Mouse (Mus musculus) adrenal gland, adult 18-20 months (tissue): ENCODE measurements around the gene C1s2. TPM values are rescaled to one million over a fixed set of nuclear protein-coding genes. Genes with fewer than 3 reads are reported as not detected.
"Not testable (repeated sequence)": the region's sequence is repeated elsewhere in the genome, so short reads cannot be mapped to it uniquely, and the experiment has no call there.

Source experiments
- DNase-seq, 2 experiments: peaks; one replicate each; pipeline ENCODE4 v3.0.0; 2021 to 2022; ENCODE audit warnings: low spot score in 2 of 2
- long read RNA-seq, 2 experiments: library from polyadenylated mRNA; stranded (forward); transcript quantifications; one replicate each; pipeline ENCODE4 v2.0.0; 2021
- total RNA-seq, 2 experiments: library from RNA; stranded (reverse); gene quantifications; 1 replicate in 1 of 2; 2 replicates in 1 of 2; pipeline ENCODE4 v1.2.3; 2021

The C1s2 gene
- 1 to 10 TPM; 2.0 to 2.8 TPM for total RNA-seq
- long read RNA-seq, experiment 1 = 0 reads
- long read RNA-seq, experiment 2 = 0 reads

GRCm38 (mm10) chr6:124635985-124636384 is at the start of gene C1s2:
Gene C1s2, minus strand, starts transcription at chr6:124636085.
- not testable (repeated sequence) for DNase-seq

DNA sequence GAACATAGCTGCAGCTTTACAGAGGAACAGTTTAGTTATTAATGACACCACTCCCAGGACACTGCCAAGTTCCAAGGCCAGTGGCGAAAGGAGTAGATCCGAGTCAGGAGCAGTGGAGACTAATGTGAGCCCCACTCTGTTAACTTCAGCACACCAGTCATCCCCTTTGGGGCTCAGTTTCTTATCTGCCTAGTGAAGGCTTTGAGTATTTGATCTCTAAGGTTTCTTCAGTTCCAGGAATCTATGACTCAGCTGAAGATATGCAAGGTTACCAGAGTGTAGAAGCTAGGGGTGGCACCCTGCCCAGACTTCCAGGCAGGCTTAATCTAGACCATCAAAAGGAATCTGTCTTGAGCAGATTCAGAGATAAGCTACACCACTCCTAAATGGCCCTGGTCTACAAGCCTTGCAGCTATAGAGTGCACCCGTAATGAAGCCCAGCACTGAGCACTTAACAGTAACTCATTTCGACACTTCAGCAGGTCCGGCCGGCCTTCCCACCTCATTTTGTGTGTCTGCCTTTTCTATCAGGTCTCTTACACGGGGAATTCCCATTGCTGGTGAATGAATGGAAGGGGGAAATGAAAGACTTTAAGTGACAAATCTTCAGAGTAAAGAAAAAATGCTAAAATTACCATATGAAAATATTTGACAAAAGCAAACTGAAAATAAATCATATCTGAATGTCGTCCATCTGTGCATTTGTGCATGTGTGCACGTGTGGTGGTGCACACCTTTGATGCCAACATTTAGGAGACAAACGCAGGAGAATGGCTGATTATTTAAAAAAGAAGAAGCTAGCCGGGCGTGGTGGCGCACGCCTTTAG is 47.9 kb upstream of the C1s2 start:
- peak; percentile 47 to 61 for DNase-seq

GRCm38 (mm10) chr6:124682291-124682690 is 46.4 kb upstream of the C1s2 start:
- DNase-seq = not testable (repeated sequence)

- no peak for DNase-seq
These were observed 43.6 kb upstream of the C1s2 start for GRCm38 (mm10) chr6:124679486-124679885.

DNA sequence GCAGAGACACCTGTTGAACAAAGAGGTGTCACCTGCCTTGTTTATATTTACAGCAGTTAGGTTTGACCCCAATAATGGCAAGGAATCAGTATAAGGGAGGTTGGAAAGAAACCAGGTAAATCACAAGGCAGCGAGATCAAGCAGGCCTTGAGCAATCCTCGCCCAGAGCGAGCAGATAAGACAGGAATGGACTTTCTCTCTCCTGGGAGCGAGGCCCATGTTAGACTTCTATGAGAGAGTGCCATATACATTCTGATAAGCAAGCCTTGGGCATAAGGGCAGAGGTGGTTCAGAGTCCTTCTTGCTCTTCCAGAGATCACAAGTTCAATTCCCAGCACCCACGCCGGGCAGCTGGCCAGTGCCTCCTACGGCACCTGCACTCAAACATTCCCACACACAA is 42.9 kb upstream of the C1s2 start:
- no peak for DNase-seq

- DNase-seq = no peak
These were observed 40.3 kb upstream of the C1s2 start for GRCm38 (mm10) chr6:124676171-124676570.

DNA sequence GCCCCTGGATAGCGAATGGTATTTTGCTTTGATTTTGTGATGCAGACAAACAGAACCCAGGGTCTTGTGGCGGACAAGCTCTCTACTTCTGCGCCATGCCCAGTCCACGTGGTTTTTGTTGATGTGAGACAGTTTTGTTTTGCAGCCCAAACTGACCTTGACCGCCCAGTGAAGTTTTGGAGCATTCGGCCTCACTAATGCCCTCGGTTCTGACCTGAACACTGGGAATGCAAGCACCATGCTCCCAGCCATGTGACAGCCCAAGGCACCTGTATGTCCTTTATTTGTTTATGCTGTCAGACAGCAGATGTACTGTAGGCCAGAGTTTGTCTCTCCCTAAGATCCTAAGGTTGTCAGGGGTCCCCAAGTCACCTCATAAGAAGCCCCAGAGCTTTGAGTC is 38.7 kb upstream of the C1s2 start:
- DNase-seq = no peak

- no peak for DNase-seq
These were observed 37.7 kb upstream of the C1s2 start for GRCm38 (mm10) chr6:124673619-124674018.

GRCm38 (mm10) chr6:124672100-124672499 is 36.2 kb upstream of the C1s2 start:
- no peak for DNase-seq

GRCm38 (mm10) chr6:124670281-124670900 is 34.5 kb upstream of the C1s2 start:
- DNase-seq = no peak

- no peak for DNase-seq
These were observed 33.5 kb upstream of the C1s2 start for GRCm38 (mm10) chr6:124669234-124669859.

DNA sequence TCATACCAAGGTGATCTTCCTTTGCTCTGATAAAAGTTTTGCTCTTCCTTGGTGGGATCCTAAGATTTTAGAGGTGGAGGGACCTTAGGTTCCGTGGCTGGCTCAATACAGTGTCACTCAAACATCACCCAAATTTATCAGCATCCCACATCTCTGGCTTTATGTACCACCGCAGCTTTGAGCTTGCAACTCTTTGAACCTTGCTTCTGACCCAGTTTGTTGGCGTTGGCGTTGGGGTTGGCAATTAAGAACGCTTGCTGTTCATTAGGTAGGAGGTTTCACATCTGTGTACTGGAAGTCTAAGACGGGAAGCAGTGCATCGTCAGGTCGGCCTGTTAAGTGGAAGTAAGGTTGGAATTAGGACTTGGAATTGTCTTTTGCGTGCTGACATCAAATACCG is 29.1 kb upstream of the C1s2 start:
- DNase-seq = no peak

- no peak for DNase-seq
These were observed 28.4 kb upstream of the C1s2 start for GRCm38 (mm10) chr6:124664256-124664655.

- no peak for DNase-seq
These were observed 27.5 kb upstream of the C1s2 start for GRCm38 (mm10) chr6:124663424-124663795.

- peak; percentile 97 to 98 for DNase-seq
These were observed 26.9 kb upstream of the C1s2 start, which contains the start of gene Lpcat3 for GRCm38 (mm10) chr6:124662477-124663423. Gene Lpcat3, plus strand, starts transcription at chr6:124663027.

GRCm38 (mm10) chr6:124661995-124662394 is 26.1 kb upstream of the C1s2 start:
- no peak for DNase-seq

DNA sequence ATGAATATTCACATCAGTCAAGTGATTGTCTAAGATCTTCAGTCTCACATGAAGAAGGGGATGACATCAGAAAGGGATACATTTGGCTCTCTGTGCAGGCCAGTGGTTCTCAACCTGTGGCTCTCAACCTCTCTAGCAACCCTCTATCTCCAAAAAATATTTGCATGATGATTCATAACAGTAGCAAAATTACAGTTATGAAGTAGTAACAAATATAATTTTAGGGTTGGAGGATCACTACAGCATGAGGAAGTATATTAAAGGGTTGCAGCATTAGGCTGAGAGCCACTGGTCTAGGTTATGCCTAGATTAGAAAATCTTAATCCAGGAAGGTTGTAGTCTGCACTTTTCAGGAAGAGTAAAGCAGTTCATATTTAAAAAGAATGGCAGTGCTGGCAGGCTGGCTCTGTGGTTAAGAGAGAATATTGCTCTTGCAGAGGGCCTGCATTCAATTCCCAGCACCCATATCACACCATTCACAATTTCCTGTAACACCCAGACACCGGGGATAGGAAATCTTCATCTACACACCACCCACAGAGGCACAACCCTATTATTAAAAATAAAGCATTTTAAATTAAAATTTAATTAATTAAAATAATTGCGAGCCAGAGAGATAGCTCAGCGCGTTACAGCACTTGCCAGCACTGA is 25.4 kb upstream of the C1s2 start:
- DNase-seq = no peak

DNA sequence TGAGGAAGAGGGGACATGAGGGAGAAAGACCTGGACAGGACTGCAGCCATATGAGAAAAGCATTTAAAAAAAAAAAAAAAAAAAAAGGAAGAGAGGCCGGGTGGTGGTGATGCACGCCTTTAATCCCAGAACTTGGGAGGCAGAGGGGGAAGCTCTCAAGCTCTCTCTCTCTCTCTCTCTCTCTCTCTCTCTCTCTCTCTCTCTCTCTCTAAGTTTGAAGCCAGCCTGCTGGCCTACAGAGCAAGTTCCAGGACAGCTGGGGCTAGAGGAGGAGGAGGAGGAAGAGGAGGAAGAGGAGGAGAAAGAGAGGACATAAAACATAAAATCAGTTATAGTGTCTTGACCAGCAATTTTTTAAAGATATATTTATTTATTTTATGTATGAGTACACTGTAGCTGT is 22.2 kb upstream of the C1s2 start:
- no peak for DNase-seq

DNA sequence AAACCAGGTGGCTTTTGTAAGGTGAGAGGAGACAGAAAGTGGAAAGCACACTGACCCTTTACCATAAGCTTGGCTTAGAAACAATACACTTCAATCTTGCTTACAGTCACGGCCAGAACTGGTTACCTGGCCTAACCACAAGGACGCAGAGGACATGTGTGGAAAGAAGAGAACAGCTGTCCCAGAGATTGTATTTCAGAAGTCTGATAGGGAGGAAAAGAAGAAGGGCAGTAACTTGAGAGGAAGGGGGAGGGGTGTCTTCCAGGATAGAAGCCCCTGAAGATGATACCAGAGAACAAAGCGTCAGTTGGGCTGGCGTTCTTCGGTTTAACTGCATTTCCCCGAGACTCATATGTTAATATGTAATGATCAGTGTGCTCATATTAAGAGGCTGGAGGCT is 20.0 kb upstream of the C1s2 start:
- DNase-seq = no peak

GRCm38 (mm10) chr6:124646394-124646793 is 10.5 kb upstream of the C1s2 start:
- no peak for DNase-seq
